Mouse (Mus musculus): Measurements from ENCODE around the gene Crip3. TPM values are rescaled to one million over a fixed set of nuclear protein-coding genes. Genes with fewer than 3 reads are reported as not detected.

Crip3 gene
- polyA plus RNA-seq, 1 experiment: not detected

- H3ac ChIP-seq (ENCODE audit: control insufficient read depth, insufficient read length, low read depth): no peak overlapping the region
- H3K36me3 ChIP-seq (ENCODE audit: control insufficient read depth, insufficient read depth): peaks cover 43% of the 10 kb centered on the region
Observed at GRCm38 (mm10) chr17:46394631-46395030, 34.1 kb upstream of the Crip3 start.

DNA sequence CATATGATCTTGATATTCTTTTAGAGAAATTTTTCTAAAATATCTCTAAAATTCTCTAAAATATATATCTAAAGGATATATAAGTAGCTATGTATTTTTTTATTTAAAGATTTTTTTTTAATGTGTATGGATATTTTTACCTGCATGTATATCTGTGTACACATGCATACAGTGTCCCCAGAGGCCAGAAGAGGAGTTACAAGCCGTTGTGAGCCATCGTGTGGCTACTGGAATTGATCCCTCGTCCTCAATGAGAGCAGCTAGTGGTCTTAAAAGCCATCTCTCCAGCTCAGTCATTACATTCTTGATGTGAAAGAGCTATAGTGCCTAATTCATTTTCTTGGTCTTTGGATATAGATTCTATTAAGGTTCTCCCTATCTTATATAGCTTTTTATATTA is 20.2 kb upstream of the Crip3 start:
- TF ChIP-seq MYOG (IDR thresholded peaks at IDR 0.05; ENCODE audit: control insufficient read depth, extremely low read depth, insufficient read length) (no peak), MAX (IDR thresholded peaks at IDR 0.05) (no peak), USF1 (IDR thresholded peaks at IDR 0.05; ENCODE audit: low read depth) (no peak), CTCF (IDR thresholded peaks at IDR 0.05; ENCODE audit: control insufficient read depth, insufficient read depth, insufficient read length) (no peak), FOSL1 (IDR thresholded peaks at IDR 0.05; ENCODE audit: insufficient read depth, low read length, poor library complexity, severe bottlenecking) (no peak), CEBPB (IDR thresholded peaks at IDR 0.05; ENCODE audit: low read depth) (no peak), MYOD1 (IDR thresholded peaks at IDR 0.05; ENCODE audit: control insufficient read depth, insufficient read length, low read depth) (no peak)
- Histone ChIP-seq H3K36me3 (ENCODE audit: control insufficient read depth, insufficient read depth) (peaks cover 40% of the 10 kb centered on the region), H3K79me3 (ENCODE audit: low read depth) (no peaks in the 10 kb centered on the region), H3K79me2 (ENCODE audit: control insufficient read depth, insufficient read depth) (no peaks in the 10 kb centered on the region), H3K27me3 (ENCODE audit: control insufficient read depth, insufficient read depth, insufficient read length) (no peaks in the 10 kb centered on the region), H3K4me3 (ENCODE audit: insufficient read depth, poor library complexity, severe bottlenecking) (no peak overlapping the region), H3ac (ENCODE audit: control insufficient read depth, insufficient read length, low read depth) (no peak overlapping the region)

More at GRCm38 (mm10) chr17:46394631-46395030, 34.1 kb upstream of the Crip3 start:
- no peaks in the 10 kb centered on the region for H3K27me3 ChIP-seq (ENCODE audit: control insufficient read depth, insufficient read depth, insufficient read length)
- H3K79me2 ChIP-seq (ENCODE audit: control insufficient read depth, insufficient read depth): no peaks in the 10 kb centered on the region
- TF ChIP-seq MYOD1 (IDR thresholded peaks at IDR 0.05; ENCODE audit: control insufficient read depth, insufficient read length, low read depth): no peak
- no peak for TF ChIP-seq MAX (IDR thresholded peaks at IDR 0.05)
- no peak for TF ChIP-seq USF1 (IDR thresholded peaks at IDR 0.05; ENCODE audit: low read depth)
- no peak for TF ChIP-seq CEBPB (IDR thresholded peaks at IDR 0.05; ENCODE audit: low read depth)
- TF ChIP-seq MYOG (IDR thresholded peaks at IDR 0.05; ENCODE audit: control insufficient read depth, extremely low read depth, insufficient read length): no peak
- TF ChIP-seq FOSL1 (IDR thresholded peaks at IDR 0.05; ENCODE audit: insufficient read depth, low read length, poor library complexity, severe bottlenecking): no peak
- TF ChIP-seq CTCF (IDR thresholded peaks at IDR 0.05; ENCODE audit: control insufficient read depth, insufficient read depth, insufficient read length): no peak
- no peaks in the 10 kb centered on the region for H3K79me3 ChIP-seq (ENCODE audit: low read depth)
- H3K4me3 ChIP-seq (ENCODE audit: insufficient read depth, poor library complexity, severe bottlenecking): no peak overlapping the region

GRCm38 (mm10) chr17:46418628-46419027 is 10.1 kb upstream of the Crip3 start:
- Histone ChIP-seq H3K27me3 (ENCODE audit: control insufficient read depth, insufficient read depth, insufficient read length) (no peaks in the 10 kb centered on the region), H3K79me2 (ENCODE audit: control insufficient read depth, insufficient read depth) (no peaks in the 10 kb centered on the region), H3K36me3 (ENCODE audit: control insufficient read depth, insufficient read depth) (no peaks in the 10 kb centered on the region), H3K4me3 (ENCODE audit: insufficient read depth, poor library complexity, severe bottlenecking) (no peak overlapping the region), H3K79me3 (ENCODE audit: low read depth) (no peaks in the 10 kb centered on the region), H3ac (ENCODE audit: control insufficient read depth, insufficient read length, low read depth) (no peak overlapping the region)
- TF ChIP-seq MAX (IDR thresholded peaks at IDR 0.05) (no peak), MYOD1 (IDR thresholded peaks at IDR 0.05; ENCODE audit: control insufficient read depth, insufficient read length, low read depth) (no peak), CEBPB (IDR thresholded peaks at IDR 0.05; ENCODE audit: low read depth) (no peak), FOSL1 (IDR thresholded peaks at IDR 0.05; ENCODE audit: insufficient read depth, low read length, poor library complexity, severe bottlenecking) (no peak), CTCF (IDR thresholded peaks at IDR 0.05; ENCODE audit: control insufficient read depth, insufficient read depth, insufficient read length) (no peak), MYOG (IDR thresholded peaks at IDR 0.05; ENCODE audit: control insufficient read depth, extremely low read depth, insufficient read length) (no peak), USF1 (IDR thresholded peaks at IDR 0.05; ENCODE audit: low read depth) (no peak)

DNA sequence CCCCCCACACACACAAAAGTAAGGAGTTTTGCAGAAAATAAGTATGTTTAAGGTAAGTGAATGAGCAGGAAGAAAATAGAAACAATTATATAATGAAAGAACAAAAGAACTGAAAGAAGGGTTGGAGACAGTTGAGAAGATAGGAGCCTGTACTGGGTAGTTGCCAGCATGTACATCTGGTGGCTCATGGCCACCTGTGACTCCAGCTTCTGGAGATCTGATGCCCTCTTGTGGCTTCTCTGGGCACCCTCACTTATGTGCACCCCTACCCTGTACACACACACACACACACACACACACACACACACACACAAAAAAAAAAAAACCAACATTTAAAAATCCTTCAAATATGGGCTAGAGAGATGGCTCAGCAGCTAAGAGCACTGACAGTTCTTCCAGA is 9.0 kb upstream of the Crip3 start:
- no peak overlapping the region for H3ac ChIP-seq (ENCODE audit: control insufficient read depth, insufficient read length, low read depth)
- H3K79me2 ChIP-seq (ENCODE audit: control insufficient read depth, insufficient read depth): no peaks in the 10 kb centered on the region
- H3K36me3 ChIP-seq (ENCODE audit: control insufficient read depth, insufficient read depth): no peaks in the 10 kb centered on the region
- no peaks in the 10 kb centered on the region for H3K27me3 ChIP-seq (ENCODE audit: control insufficient read depth, insufficient read depth, insufficient read length)
- TF ChIP-seq USF1 (IDR thresholded peaks at IDR 0.05; ENCODE audit: low read depth): no peak
- no peak for TF ChIP-seq MAX (IDR thresholded peaks at IDR 0.05)
- no peak for TF ChIP-seq CTCF (IDR thresholded peaks at IDR 0.05; ENCODE audit: control insufficient read depth, insufficient read depth, insufficient read length)
- TF ChIP-seq MYOD1 (IDR thresholded peaks at IDR 0.05; ENCODE audit: control insufficient read depth, insufficient read length, low read depth): no peak
- H3K79me3 ChIP-seq (ENCODE audit: low read depth): no peaks in the 10 kb centered on the region
- no peak overlapping the region for H3K4me3 ChIP-seq (ENCODE audit: insufficient read depth, poor library complexity, severe bottlenecking)

- no peaks in the 10 kb centered on the region for H3K79me3 ChIP-seq (ENCODE audit: low read depth)
- no peak overlapping the region for H3ac ChIP-seq (ENCODE audit: control insufficient read depth, insufficient read length, low read depth)
- no peaks in the 10 kb centered on the region for H3K79me2 ChIP-seq (ENCODE audit: control insufficient read depth, insufficient read depth)
- H3K27me3 ChIP-seq (ENCODE audit: control insufficient read depth, insufficient read depth, insufficient read length): peaks cover 17% of the 10 kb centered on the region
- no peak overlapping the region for H3K4me3 ChIP-seq (ENCODE audit: insufficient read depth, poor library complexity, severe bottlenecking)
- H3K36me3 ChIP-seq (ENCODE audit: control insufficient read depth, insufficient read depth): no peaks in the 10 kb centered on the region
- TF ChIP-seq MYOD1 (IDR thresholded peaks at IDR 0.05; ENCODE audit: control insufficient read depth, insufficient read length, low read depth) (no peak), MAX (IDR thresholded peaks at IDR 0.05) (no peak), FOSL1 (IDR thresholded peaks at IDR 0.05; ENCODE audit: insufficient read depth, low read length, poor library complexity, severe bottlenecking) (no peak), USF1 (IDR thresholded peaks at IDR 0.05; ENCODE audit: low read depth) (no peak), MYOG (IDR thresholded peaks at IDR 0.05; ENCODE audit: control insufficient read depth, extremely low read depth, insufficient read length) (no peak), CTCF (IDR thresholded peaks at IDR 0.05; ENCODE audit: control insufficient read depth, insufficient read depth, insufficient read length) (no peak), CEBPB (IDR thresholded peaks at IDR 0.05; ENCODE audit: low read depth) (no peak)
Observed at GRCm38 (mm10) chr17:46426496-46426895, 2.2 kb upstream of the Crip3 start.

DNA sequence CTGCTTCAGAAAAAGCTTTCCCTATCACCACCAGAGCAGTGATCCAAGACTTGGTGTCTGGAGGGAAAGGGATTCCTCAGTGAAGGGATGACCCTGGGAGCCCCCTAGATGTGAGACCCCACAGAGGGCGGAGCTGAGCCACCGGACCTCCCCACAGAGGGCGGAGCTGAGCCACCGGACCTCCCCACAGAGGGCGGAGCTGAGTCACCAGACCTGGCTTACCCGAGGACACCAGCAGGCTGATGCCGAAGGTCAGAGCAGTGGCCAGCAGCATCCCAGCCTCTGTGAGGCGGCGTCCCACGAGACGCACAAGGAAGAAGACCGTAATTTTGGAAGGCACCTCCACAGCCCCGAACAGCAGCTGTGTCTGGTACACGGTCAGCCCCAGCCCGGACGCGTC is 4.9 kb downstream of the Crip3 start:
- Histone ChIP-seq H3K79me3 (ENCODE audit: low read depth) (no peaks in the 10 kb centered on the region), H3K27me3 (ENCODE audit: control insufficient read depth, insufficient read depth, insufficient read length) (peaks cover 32% of the 10 kb centered on the region), H3K36me3 (ENCODE audit: control insufficient read depth, insufficient read depth) (no peaks in the 10 kb centered on the region), H3K79me2 (ENCODE audit: control insufficient read depth, insufficient read depth) (no peaks in the 10 kb centered on the region), H3K4me3 (ENCODE audit: insufficient read depth, poor library complexity, severe bottlenecking) (no peak overlapping the region), H3ac (ENCODE audit: control insufficient read depth, insufficient read length, low read depth) (no peak overlapping the region)
- TF ChIP-seq FOSL1 (IDR thresholded peaks at IDR 0.05; ENCODE audit: insufficient read depth, low read length, poor library complexity, severe bottlenecking): no peak
- no peak for TF ChIP-seq USF1 (IDR thresholded peaks at IDR 0.05; ENCODE audit: low read depth)
- TF ChIP-seq CTCF (IDR thresholded peaks at IDR 0.05; ENCODE audit: control insufficient read depth, insufficient read depth, insufficient read length): no peak
- no peak for TF ChIP-seq MAX (IDR thresholded peaks at IDR 0.05)
- TF ChIP-seq MYOD1 (IDR thresholded peaks at IDR 0.05; ENCODE audit: control insufficient read depth, insufficient read length, low read depth): no peak
- no peak for TF ChIP-seq MYOG (IDR thresholded peaks at IDR 0.05; ENCODE audit: control insufficient read depth, extremely low read depth, insufficient read length)
- TF ChIP-seq CEBPB (IDR thresholded peaks at IDR 0.05; ENCODE audit: low read depth): no peak

Measured in C2C12 (cell line).